Mouse (Mus musculus) mouse embryonic stem cell (cell line): ENCODE data around the gene Celsr1.

Source experiments
- in situ Hi-C, 2 experiments: fragments of 300-500 bp; cut with MboI; formaldehyde crosslinking; loops; 1 replicate in 1 of 2; 3 replicates in 1 of 2; pipeline ENCODE4 v1.14.3; 2019 to 2020; ENCODE audit warnings: low sequenced_read_pairs in 2 of 2, low pct_unique_long_range_greater_than_20kb in 1 of 2, mixed read lengths in 1 of 2; ENCODE audit not compliant: unreplicated experiment in 1 of 2

Celsr1 gene

GRCm38 (mm10) chr15:85891971-85892370 lies 141.6 kb downstream of the Celsr1 start:
- in situ Hi-C loops: no loop called here

- in situ Hi-C loops: no loop called here
Measured at GRCm38 (mm10) chr15:85889235-85889634, 144.3 kb downstream of the Celsr1 start.

GRCm38 (mm10) chr15:85885606-85886005 lies 148.0 kb downstream of the Celsr1 start:
- in situ Hi-C loops: no loop called here

- in situ Hi-C loops: no loop called here
Measured at GRCm38 (mm10) chr15:85879498-85879895, 154.1 kb downstream of the Celsr1 start.

- in situ Hi-C loops: no loop called here
Measured at GRCm38 (mm10) chr15:85878848-85879497, 154.6 kb downstream of the Celsr1 start, which contains the start of gene Trmu. Gene Trmu, plus strand, starts transcription at chr15:85879312.

GRCm38 (mm10) chr15:85877336-85877735 lies 156.2 kb downstream of the Celsr1 start:
- in situ Hi-C loops: no loop called here

GRCm38 (mm10) chr15:85867696-85868095 lies 165.9 kb downstream of the Celsr1 start:
- in situ Hi-C loops: loop anchor here in 1 of 2 experiments (25.0 kb wide), 1 partner anchor 255 kb away; no protein-coding TSS in a partner anchor

GRCm38 (mm10) chr15:85865913-85866312 lies 167.7 kb downstream of the Celsr1 start:
- in situ Hi-C loops: loop anchor here in 1 of 2 experiments (25.0 kb wide), 1 partner anchor 254 kb away; no protein-coding TSS in a partner anchor

GRCm38 (mm10) chr15:85859490-85860031 lies 174.0 kb downstream of the Celsr1 start, which contains the start of gene Gtse1:
Gene Gtse1, plus strand, starts transcription at chr15:85859745.
- in situ Hi-C loops: loop anchor here in 1 of 2 experiments (25.0 kb wide), 1 partner anchor 247 kb away; no protein-coding TSS in a partner anchor

- in situ Hi-C loops: loop anchor here in 1 of 2 experiments (25.0 kb wide), 1 partner anchor 247 kb away; no protein-coding TSS in a partner anchor
Measured at GRCm38 (mm10) chr15:85858980-85859489, 174.5 kb downstream of the Celsr1 start.

GRCm38 (mm10) chr15:85851656-85852392 lies 181.8 kb downstream of the Celsr1 start:
- in situ Hi-C loops: loop anchor here in 1 of 2 experiments (25.0 kb wide), 1 partner anchor 240 kb away; no protein-coding TSS in a partner anchor
